Mouse (Mus musculus): ENCODE measurements at regions not wholly inside any gene's neighbourhood (a gene's known extent, or its start where the extent isn't known, plus 50 kb on each side); places are given as distances from the start of the nearest gene placed in this dataset.

DNA sequence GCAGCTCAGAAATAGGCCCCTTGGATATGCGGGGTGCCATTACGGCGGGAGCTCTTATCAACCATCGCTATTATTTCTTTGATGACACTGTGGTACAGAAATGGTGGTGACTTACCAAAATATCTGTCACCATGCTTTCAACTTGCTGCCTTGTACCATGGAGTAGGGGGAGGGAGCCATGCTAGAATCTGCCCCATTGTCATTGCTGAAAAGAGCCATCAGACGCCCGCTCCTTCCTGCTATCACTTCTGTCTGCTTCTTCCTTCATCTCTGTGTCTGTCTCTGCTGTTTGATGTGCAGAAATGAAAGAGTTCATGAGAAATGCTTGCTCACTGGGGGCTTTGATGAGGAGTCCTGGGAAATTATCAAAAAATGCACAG is 119.7 kb upstream of the Gas1 start:
- Histone ChIP-seq H3K9me3 (ENCODE audit: low read length) (no peaks in the 10 kb centered on the region), H3K36me3 (ENCODE audit: insufficient read depth, low read length) (no peaks in the 10 kb centered on the region), H3K9ac (replicated peaks; ENCODE audit: low read length) (no peak overlapping the region), H3K27ac (no peak overlapping the region), H3K4me3 (ENCODE audit: low read length) (no peak overlapping the region), H3K4me2 (ENCODE audit: low read depth, low read length) (no peak overlapping the region), H3K27me3 (ENCODE audit: insufficient read depth, low read length) (no peaks in the 10 kb centered on the region), H3K4me1 (ENCODE audit: insufficient read depth, low read length) (no peaks in the 10 kb centered on the region)
- no peak for TF ChIP-seq CTCF (IDR thresholded peaks at IDR 0.05; ENCODE audit: low read depth)
- 92% methylated on average over 6 of the region's 6 CpGs for WGBS
- ATAC-seq (no peak), DNase-seq (ENCODE audit: low spot score) (no peak)

GRCm38 (mm10) chr13:60298575-60298974 is 121.4 kb upstream of the Gas1 start:
- TF ChIP-seq CTCF (IDR thresholded peaks at IDR 0.05; ENCODE audit: low read depth), result no peak
- DNase-seq (ENCODE audit: low spot score) (no peak), ATAC-seq (no peak)
- no peaks in the 10 kb centered on the region for H3K9me3 ChIP-seq (ENCODE audit: low read length)
- H3K4me3 ChIP-seq (ENCODE audit: low read length), result no peak overlapping the region
- H3K27me3 ChIP-seq (ENCODE audit: insufficient read depth, low read length), result no peaks in the 10 kb centered on the region
- no peak overlapping the region for H3K9ac ChIP-seq (replicated peaks; ENCODE audit: low read length)
- H3K27ac ChIP-seq, result no peak overlapping the region
- no peak overlapping the region for H3K4me2 ChIP-seq (ENCODE audit: low read depth, low read length)
- no peaks in the 10 kb centered on the region for H3K4me1 ChIP-seq (ENCODE audit: insufficient read depth, low read length)
- H3K36me3 ChIP-seq (ENCODE audit: insufficient read depth, low read length), result no peaks in the 10 kb centered on the region
- WGBS, result 56% methylated on average over 2 of the region's 2 CpGs

- H3K36me3 ChIP-seq (ENCODE audit: insufficient read depth, low read length), result no peaks in the 10 kb centered on the region
- no peak for TF ChIP-seq CTCF (IDR thresholded peaks at IDR 0.05; ENCODE audit: low read depth)
- H3K4me1 ChIP-seq (ENCODE audit: insufficient read depth, low read length), result no peaks in the 10 kb centered on the region
- H3K4me3 ChIP-seq (ENCODE audit: low read length), result no peak overlapping the region
- no peak overlapping the region for H3K27ac ChIP-seq
- H3K4me2 ChIP-seq (ENCODE audit: low read depth, low read length), result no peak overlapping the region
- H3K27me3 ChIP-seq (ENCODE audit: insufficient read depth, low read length), result no peaks in the 10 kb centered on the region
- 47% methylated on average over 5 of the region's 5 CpGs for WGBS
- H3K9me3 ChIP-seq (ENCODE audit: low read length), result no peaks in the 10 kb centered on the region
- no peak for ATAC-seq
- no peak overlapping the region for H3K9ac ChIP-seq (replicated peaks; ENCODE audit: low read length)
- DNase-seq (ENCODE audit: low spot score), result no peak
These were observed 121.9 kb upstream of the Gas1 start for GRCm38 (mm10) chr13:60299076-60299475.

- H3K27ac ChIP-seq, result no peak overlapping the region
- no peaks in the 10 kb centered on the region for H3K9me3 ChIP-seq (ENCODE audit: low read length)
- ATAC-seq (no peak), DNase-seq (ENCODE audit: low spot score) (no peak)
- no peaks in the 10 kb centered on the region for H3K4me1 ChIP-seq (ENCODE audit: insufficient read depth, low read length)
- no peak for TF ChIP-seq CTCF (IDR thresholded peaks at IDR 0.05; ENCODE audit: low read depth)
- H3K4me3 ChIP-seq (ENCODE audit: low read length), result no peak overlapping the region
- H3K27me3 ChIP-seq (ENCODE audit: insufficient read depth, low read length), result no peaks in the 10 kb centered on the region
- 92% methylated on average over 9 of the region's 9 CpGs for WGBS
- no peak overlapping the region for H3K9ac ChIP-seq (replicated peaks; ENCODE audit: low read length)
- no peak overlapping the region for H3K4me2 ChIP-seq (ENCODE audit: low read depth, low read length)
- H3K36me3 ChIP-seq (ENCODE audit: insufficient read depth, low read length), result no peaks in the 10 kb centered on the region
These were observed 126.4 kb upstream of the Gas1 start for GRCm38 (mm10) chr13:60303561-60303960.

- TF ChIP-seq CTCF (IDR thresholded peaks at IDR 0.05; ENCODE audit: low read depth), result no peak
- Histone ChIP-seq H3K9ac (replicated peaks; ENCODE audit: low read length) (no peak overlapping the region), H3K27me3 (ENCODE audit: insufficient read depth, low read length) (no peaks in the 10 kb centered on the region), H3K36me3 (ENCODE audit: insufficient read depth, low read length) (no peaks in the 10 kb centered on the region), H3K4me3 (ENCODE audit: low read length) (no peak overlapping the region), H3K4me1 (ENCODE audit: insufficient read depth, low read length) (no peaks in the 10 kb centered on the region), H3K27ac (no peak overlapping the region), H3K9me3 (ENCODE audit: low read length) (no peaks in the 10 kb centered on the region), H3K4me2 (ENCODE audit: low read depth, low read length) (no peak overlapping the region)
- ATAC-seq (no peak), DNase-seq (ENCODE audit: low spot score) (no peak)
- WGBS, result 48% methylated on average over 1 of the region's 1 CpGs
These were observed 128.1 kb upstream of the Gas1 start for GRCm38 (mm10) chr13:60305028-60305810.

- peak; percentile 21; the same call in 1 of the 2 replicates for ATAC-seq
- Histone ChIP-seq H3K27ac (no peak overlapping the region), H3K4me1 (ENCODE audit: insufficient read depth, low read length) (no peaks in the 10 kb centered on the region), H3K9me3 (ENCODE audit: low read length) (no peaks in the 10 kb centered on the region), H3K27me3 (ENCODE audit: insufficient read depth, low read length) (no peaks in the 10 kb centered on the region), H3K4me2 (ENCODE audit: low read depth, low read length) (no peak overlapping the region), H3K36me3 (ENCODE audit: insufficient read depth, low read length) (no peaks in the 10 kb centered on the region), H3K9ac (replicated peaks; ENCODE audit: low read length) (no peak overlapping the region), H3K4me3 (ENCODE audit: low read length) (no peak overlapping the region)
- 44% methylated on average over 13 of the region's 13 CpGs for WGBS
- peak; percentile 55 for DNase-seq (ENCODE audit: low spot score)
- TF ChIP-seq CTCF (IDR thresholded peaks at IDR 0.05; ENCODE audit: low read depth), result no peak
These were observed 131.1 kb upstream of the Gas1 start for GRCm38 (mm10) chr13:60308062-60308801.

DNA sequence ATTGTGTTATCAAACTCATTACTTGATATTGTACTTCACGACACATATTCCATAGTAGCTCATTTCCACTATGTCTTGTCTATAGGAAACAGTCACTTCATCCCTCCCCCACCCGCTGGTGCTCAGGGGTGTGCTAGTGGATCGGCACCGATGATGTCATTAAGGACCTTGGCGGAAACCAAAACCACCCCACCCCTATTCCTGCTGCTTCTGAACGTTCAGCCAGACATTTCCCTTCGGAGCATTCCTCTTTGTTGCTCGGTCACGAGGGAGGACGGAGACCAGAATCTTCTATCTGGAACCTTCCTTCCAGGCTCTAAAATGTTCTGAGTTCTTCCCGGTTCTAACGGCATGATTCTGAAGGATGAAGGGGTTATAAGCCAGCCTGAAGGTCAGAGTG is 132.3 kb upstream of the Gas1 start:
- Histone ChIP-seq H3K4me1 (ENCODE audit: insufficient read depth, low read length) (no peaks in the 10 kb centered on the region), H3K9ac (replicated peaks; ENCODE audit: low read length) (no peak overlapping the region), H3K4me3 (ENCODE audit: low read length) (no peak overlapping the region), H3K36me3 (ENCODE audit: insufficient read depth, low read length) (no peaks in the 10 kb centered on the region), H3K27ac (no peak overlapping the region), H3K27me3 (ENCODE audit: insufficient read depth, low read length) (no peaks in the 10 kb centered on the region), H3K9me3 (ENCODE audit: low read length) (no peaks in the 10 kb centered on the region), H3K4me2 (ENCODE audit: low read depth, low read length) (no peak overlapping the region)
- ATAC-seq (no peak), DNase-seq (ENCODE audit: low spot score) (no peak)
- TF ChIP-seq CTCF (IDR thresholded peaks at IDR 0.05; ENCODE audit: low read depth), result no peak
- 88% methylated on average over 12 of the region's 12 CpGs for WGBS

Measured in hindbrain, postnatal 0 days (tissue).